Mouse (Mus musculus): ENCODE results near the gene Apobec1. TPM values are rescaled to one million over a fixed set of nuclear protein-coding genes. Genes with fewer than 3 reads are reported as not detected.

Apobec1 gene
- polyA plus RNA-seq, 1 experiment from 2014 or later = 3.4 TPM

- no peaks in the 10 kb centered on the region for H3K4me1 ChIP-seq (replicated peaks; ENCODE audit: control insufficient read depth, insufficient read depth, low read length)
- WGBS = 84% methylated on average over 7 of the region's 7 CpGs
- no peak overlapping the region for H3K4me2 ChIP-seq (ENCODE audit: low read length)
- no peak for ATAC-seq (replicated peaks; ENCODE audit: low FRiP score, low TSS enrichment, low read depth)
- no peak overlapping the region for H3K9ac ChIP-seq (ENCODE audit: low read length)
- H3K9me3 ChIP-seq (ENCODE audit: control insufficient read depth, low read length) = no peaks in the 10 kb centered on the region
- H3K36me3 ChIP-seq (ENCODE audit: control insufficient read depth, insufficient read depth, low read length) = no peaks in the 10 kb centered on the region
- no peak overlapping the region for H3K4me3 ChIP-seq (ENCODE audit: low read depth, low read length)
- no peak for DNase-seq (ENCODE audit: low spot score)
- H3K27ac ChIP-seq (ENCODE audit: low read depth) = no peak overlapping the region
- H3K27me3 ChIP-seq (replicated peaks; ENCODE audit: control insufficient read depth, insufficient read depth, low read length) = no peaks in the 10 kb centered on the region
Measured at GRCm38 (mm10) chr6:122600066-122600646, 2.1 kb downstream of the Apobec1 start.

GRCm38 (mm10) chr6:122599054-122599737 lies 3.0 kb downstream of the Apobec1 start:
- WGBS = 85% methylated on average over 9 of the region's 9 CpGs
- H3K27ac ChIP-seq (ENCODE audit: low read depth) = no peak overlapping the region
- H3K27me3 ChIP-seq (replicated peaks; ENCODE audit: control insufficient read depth, insufficient read depth, low read length) = no peaks in the 10 kb centered on the region
- DNase-seq (ENCODE audit: low spot score) (no peak), ATAC-seq (replicated peaks; ENCODE audit: low FRiP score, low TSS enrichment, low read depth) (no peak)
- no peaks in the 10 kb centered on the region for H3K9me3 ChIP-seq (ENCODE audit: control insufficient read depth, low read length)
- no peak overlapping the region for H3K4me3 ChIP-seq (ENCODE audit: low read depth, low read length)
- no peaks in the 10 kb centered on the region for H3K36me3 ChIP-seq (ENCODE audit: control insufficient read depth, insufficient read depth, low read length)
- no peak overlapping the region for H3K4me2 ChIP-seq (ENCODE audit: low read length)
- H3K4me1 ChIP-seq (replicated peaks; ENCODE audit: control insufficient read depth, insufficient read depth, low read length) = no peaks in the 10 kb centered on the region
- no peak overlapping the region for H3K9ac ChIP-seq (ENCODE audit: low read length)

- no peak overlapping the region for H3K4me2 ChIP-seq (ENCODE audit: low read length)
- H3K9me3 ChIP-seq (ENCODE audit: control insufficient read depth, low read length) = no peaks in the 10 kb centered on the region
- H3K4me3 ChIP-seq (ENCODE audit: low read depth, low read length) = no peak overlapping the region
- no peaks in the 10 kb centered on the region for H3K36me3 ChIP-seq (ENCODE audit: control insufficient read depth, insufficient read depth, low read length)
- DNase-seq (ENCODE audit: low spot score) = no peak
- no peaks in the 10 kb centered on the region for H3K4me1 ChIP-seq (replicated peaks; ENCODE audit: control insufficient read depth, insufficient read depth, low read length)
- H3K9ac ChIP-seq (ENCODE audit: low read length) = no peak overlapping the region
- no peaks in the 10 kb centered on the region for H3K27me3 ChIP-seq (replicated peaks; ENCODE audit: control insufficient read depth, insufficient read depth, low read length)
- ATAC-seq (replicated peaks; ENCODE audit: low FRiP score, low TSS enrichment, low read depth) = no peak
- H3K27ac ChIP-seq (ENCODE audit: low read depth) = no peak overlapping the region
- WGBS = 87% methylated on average over 6 of the region's 6 CpGs
Measured at GRCm38 (mm10) chr6:122598436-122598835, 3.8 kb downstream of the Apobec1 start.

DNA sequence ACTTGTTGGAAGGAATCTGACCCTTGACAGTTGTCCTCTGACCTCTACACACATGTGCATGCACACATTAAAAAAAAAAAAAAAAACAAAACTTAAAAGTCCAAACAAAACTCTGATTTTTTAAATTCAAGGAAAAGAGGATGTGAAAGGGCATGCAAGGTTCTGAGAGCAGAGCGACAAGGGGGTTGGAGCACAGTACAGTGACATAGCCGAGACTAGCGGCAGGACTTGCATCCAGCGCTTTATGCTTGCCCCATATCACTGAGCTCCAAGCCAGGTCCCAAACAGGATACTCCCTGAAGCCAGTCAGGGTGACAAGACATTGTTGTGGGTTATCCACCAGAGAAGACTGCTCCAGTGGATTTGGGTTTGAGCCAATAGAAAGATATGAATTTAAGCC lies 4.2 kb downstream of the Apobec1 start:
- no peaks in the 10 kb centered on the region for H3K9me3 ChIP-seq (ENCODE audit: control insufficient read depth, low read length)
- H3K27ac ChIP-seq (ENCODE audit: low read depth) = no peak overlapping the region
- no peaks in the 10 kb centered on the region for H3K4me1 ChIP-seq (replicated peaks; ENCODE audit: control insufficient read depth, insufficient read depth, low read length)
- ATAC-seq (replicated peaks; ENCODE audit: low FRiP score, low TSS enrichment, low read depth) (no peak), DNase-seq (ENCODE audit: low spot score) (no peak)
- no peak overlapping the region for H3K4me3 ChIP-seq (ENCODE audit: low read depth, low read length)
- no peak overlapping the region for H3K4me2 ChIP-seq (ENCODE audit: low read length)
- H3K9ac ChIP-seq (ENCODE audit: low read length) = no peak overlapping the region
- H3K27me3 ChIP-seq (replicated peaks; ENCODE audit: control insufficient read depth, insufficient read depth, low read length) = no peaks in the 10 kb centered on the region
- H3K36me3 ChIP-seq (ENCODE audit: control insufficient read depth, insufficient read depth, low read length) = no peaks in the 10 kb centered on the region
- WGBS = 94% methylated on average over 4 of the region's 4 CpGs

DNA sequence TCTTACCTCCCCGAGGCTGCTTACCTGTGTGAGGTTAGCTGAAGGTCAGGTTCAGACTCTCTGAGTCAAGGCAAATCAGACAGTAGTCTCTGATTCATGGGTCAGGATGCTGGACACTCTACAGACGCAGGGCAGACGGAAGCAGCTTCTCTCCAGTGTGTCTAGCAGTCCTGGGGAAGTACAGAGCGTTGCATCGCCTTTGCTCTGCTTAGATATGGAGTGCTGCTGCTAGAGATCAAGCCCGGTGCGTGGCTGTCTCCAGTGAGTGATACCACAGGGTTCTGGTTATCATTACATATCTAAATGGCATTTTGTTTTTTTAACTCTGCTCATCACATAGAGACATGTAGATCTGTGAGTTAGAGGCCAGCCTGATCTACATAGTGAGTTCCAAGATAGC lies 5.6 kb downstream of the Apobec1 start:
- WGBS = 52% methylated on average over 7 of the region's 7 CpGs
- no peak overlapping the region for H3K27ac ChIP-seq (ENCODE audit: low read depth)
- ATAC-seq (replicated peaks; ENCODE audit: low FRiP score, low TSS enrichment, low read depth) = no peak

GRCm38 (mm10) chr6:122595637-122596036 lies 6.6 kb downstream of the Apobec1 start:
- Histone ChIP-seq H3K9ac (ENCODE audit: low read length) (no peak overlapping the region), H3K36me3 (ENCODE audit: control insufficient read depth, insufficient read depth, low read length) (no peaks in the 10 kb centered on the region), H3K4me2 (ENCODE audit: low read length) (no peak overlapping the region), H3K4me1 (replicated peaks; ENCODE audit: control insufficient read depth, insufficient read depth, low read length) (no peaks in the 10 kb centered on the region), H3K27ac (ENCODE audit: low read depth) (no peak overlapping the region), H3K27me3 (replicated peaks; ENCODE audit: control insufficient read depth, insufficient read depth, low read length) (no peaks in the 10 kb centered on the region), H3K4me3 (ENCODE audit: low read depth, low read length) (no peak overlapping the region), H3K9me3 (ENCODE audit: control insufficient read depth, low read length) (no peaks in the 10 kb centered on the region)
- WGBS = 28% methylated on average over 7 of the region's 7 CpGs
- no peak for ATAC-seq (replicated peaks; ENCODE audit: low FRiP score, low TSS enrichment, low read depth)
- DNase-seq (ENCODE audit: low spot score) = no peak

More for the DNA sequence above, 5.6 kb downstream of the Apobec1 start:
- no peaks in the 10 kb centered on the region for H3K4me1 ChIP-seq (replicated peaks; ENCODE audit: control insufficient read depth, insufficient read depth, low read length)
- H3K4me2 ChIP-seq (ENCODE audit: low read length) = no peak overlapping the region
- no peaks in the 10 kb centered on the region for H3K9me3 ChIP-seq (ENCODE audit: control insufficient read depth, low read length)
- no peak overlapping the region for H3K4me3 ChIP-seq (ENCODE audit: low read depth, low read length)
- no peak for DNase-seq (ENCODE audit: low spot score)
- H3K27me3 ChIP-seq (replicated peaks; ENCODE audit: control insufficient read depth, insufficient read depth, low read length) = no peaks in the 10 kb centered on the region
- H3K9ac ChIP-seq (ENCODE audit: low read length) = no peak overlapping the region
- H3K36me3 ChIP-seq (ENCODE audit: control insufficient read depth, insufficient read depth, low read length) = no peaks in the 10 kb centered on the region

DNA sequence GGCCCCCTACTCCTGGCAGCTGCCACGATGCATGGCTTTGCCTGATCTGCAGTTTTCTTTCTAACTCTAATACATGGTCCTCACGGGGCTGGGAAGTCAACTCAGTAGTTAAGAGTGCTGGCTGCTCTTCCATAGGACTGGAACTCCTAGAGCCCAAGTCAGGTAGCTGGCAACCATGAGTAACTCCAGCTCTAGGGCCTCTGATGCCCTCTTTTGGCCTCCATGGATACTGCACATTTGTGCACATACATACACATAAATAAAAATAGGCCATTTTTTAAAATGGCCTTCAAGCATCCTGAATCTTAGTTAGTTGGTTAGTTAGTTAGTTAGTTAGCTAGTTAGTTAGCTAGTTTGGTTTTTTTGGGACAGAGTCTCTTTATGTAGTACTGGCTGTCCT lies 9.3 kb downstream of the Apobec1 start:
- no peak overlapping the region for H3K9ac ChIP-seq (ENCODE audit: low read length)
- ATAC-seq (replicated peaks; ENCODE audit: low FRiP score, low TSS enrichment, low read depth) (no peak), DNase-seq (ENCODE audit: low spot score) (no peak)
- H3K9me3 ChIP-seq (ENCODE audit: control insufficient read depth, low read length) = no peaks in the 10 kb centered on the region
- WGBS = 85% methylated on average over 2 of the region's 2 CpGs
- H3K36me3 ChIP-seq (ENCODE audit: control insufficient read depth, insufficient read depth, low read length) = no peaks in the 10 kb centered on the region
- no peak overlapping the region for H3K27ac ChIP-seq (ENCODE audit: low read depth)
- H3K4me1 ChIP-seq (replicated peaks; ENCODE audit: control insufficient read depth, insufficient read depth, low read length) = no peaks in the 10 kb centered on the region
- no peak overlapping the region for H3K4me3 ChIP-seq (ENCODE audit: low read depth, low read length)
- no peak overlapping the region for H3K4me2 ChIP-seq (ENCODE audit: low read length)
- H3K27me3 ChIP-seq (replicated peaks; ENCODE audit: control insufficient read depth, insufficient read depth, low read length) = no peaks in the 10 kb centered on the region

DNA sequence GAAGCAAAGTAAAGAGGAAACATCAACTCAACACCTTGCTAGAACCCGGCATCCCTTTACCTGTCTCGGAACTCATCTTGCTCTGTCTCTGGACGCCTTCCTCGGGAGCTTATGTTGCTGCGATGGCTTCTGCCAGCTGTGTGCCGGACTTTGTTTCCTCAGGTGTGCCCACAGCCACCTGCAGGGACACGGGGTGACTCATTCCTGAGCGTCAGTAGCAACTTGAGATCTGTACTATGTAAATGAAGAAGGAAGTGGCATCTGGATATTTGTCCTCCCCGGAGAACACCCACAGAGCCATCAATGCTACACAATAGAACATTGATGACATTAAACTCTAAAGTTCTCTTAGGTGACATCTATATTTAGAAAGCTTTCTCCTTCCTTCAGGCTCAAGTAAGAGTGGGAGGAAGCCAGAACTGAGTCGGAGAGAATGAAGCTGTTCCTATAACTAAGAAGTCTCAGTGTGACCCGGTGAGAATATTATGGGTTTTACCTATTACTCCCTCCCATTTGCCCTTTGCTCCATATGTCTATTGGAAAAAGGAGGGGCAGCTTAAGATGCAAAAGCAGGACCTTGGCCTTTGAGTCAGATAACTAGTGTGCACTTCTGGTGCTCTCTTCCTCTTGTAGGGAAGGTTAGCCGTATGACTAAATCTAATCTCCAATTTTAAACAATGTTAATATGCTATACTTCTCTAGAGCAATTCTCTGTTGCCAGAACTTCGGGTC lies 11.1 kb downstream of the Apobec1 start:
- no peaks in the 10 kb centered on the region for H3K4me1 ChIP-seq (replicated peaks; ENCODE audit: control insufficient read depth, insufficient read depth, low read length)
- H3K9ac ChIP-seq (ENCODE audit: low read length) = no peak overlapping the region
- 80% methylated on average over 13 of the region's 13 CpGs for WGBS
- no peak overlapping the region for H3K27ac ChIP-seq (ENCODE audit: low read depth)
- no peak overlapping the region for H3K4me3 ChIP-seq (ENCODE audit: low read depth, low read length)
- no peak for DNase-seq (ENCODE audit: low spot score)
- ATAC-seq (replicated peaks; ENCODE audit: low FRiP score, low TSS enrichment, low read depth) = peak; percentile 83
- H3K36me3 ChIP-seq (ENCODE audit: control insufficient read depth, insufficient read depth, low read length) = no peaks in the 10 kb centered on the region
- H3K4me2 ChIP-seq (ENCODE audit: low read length) = no peak overlapping the region
- no peaks in the 10 kb centered on the region for H3K27me3 ChIP-seq (replicated peaks; ENCODE audit: control insufficient read depth, insufficient read depth, low read length)
- H3K9me3 ChIP-seq (ENCODE audit: control insufficient read depth, low read length) = no peaks in the 10 kb centered on the region
